Mouse (Mus musculus) myocyte (in vitro differentiated cells): ENCODE measurements around the gene Pakap. TPM values are rescaled to one million over a fixed set of nuclear protein-coding genes. Genes with fewer than 3 reads are reported as not detected.

Source experiments
- H3K27me3 ChIP-seq: one replicate; pipeline ENCODE4 v1.6.1; 2011; ENCODE audit not compliant: control insufficient read depth, insufficient read depth, insufficient read length
- H3K36me3 ChIP-seq: one replicate; pipeline ENCODE4 v1.6.1; 2011; ENCODE audit not compliant: control insufficient read depth, insufficient read depth
- H3K4me2 ChIP-seq: one replicate; pipeline ENCODE4 v1.6.1; 2011; ENCODE audit warnings: low read depth, control low read depth
- H3K4me3 ChIP-seq: one replicate; pipeline ENCODE4 v1.5.1; 2011; ENCODE audit warnings: mild to moderate bottlenecking, control low read depth, moderate library complexity
- H3K79me2 ChIP-seq: one replicate; pipeline ENCODE4 v1.6.1; 2011; ENCODE audit not compliant: control insufficient read depth, insufficient read depth
- H3ac ChIP-seq: one replicate; pipeline ENCODE4 v1.6.1; 2011; ENCODE audit not compliant: control insufficient read depth, insufficient read length
- CEBPB ChIP-seq: IDR thresholded peaks from 2 replicates; pipeline ENCODE4 v1.6.1; 2011; ENCODE audit warnings: mild to moderate bottlenecking, moderate library complexity; ENCODE audit not compliant: poor library complexity, insufficient read depth, severe bottlenecking
- E2F4 ChIP-seq: IDR thresholded peaks from one replicate; pipeline ENCODE4 v1.6.1; 2011; ENCODE audit warnings: mild to moderate bottlenecking, control low read depth, moderate library complexity; ENCODE audit not compliant: insufficient read depth
- MAX ChIP-seq: IDR thresholded peaks from one replicate; pipeline ENCODE4 v1.6.1; 2011; ENCODE audit warnings: low read depth, mild to moderate bottlenecking, control low read depth
- MYOD1 ChIP-seq, 3 experiments: IDR thresholded peaks; one replicate each; pipeline ENCODE4 v1.6.1; 2011; ENCODE audit warnings: control low read depth in 2 of 3, low read depth in 2 of 3, mild to moderate bottlenecking in 2 of 3, moderate library complexity in 1 of 3; ENCODE audit not compliant: insufficient read length in 2 of 3, control insufficient read depth in 1 of 3
- MYOG ChIP-seq, 3 experiments: IDR thresholded peaks; one replicate each; pipeline ENCODE4 v1.6.1; 2011; ENCODE audit warnings: control low read depth in 2 of 3, low read depth in 2 of 3, mild to moderate bottlenecking in 2 of 3; ENCODE audit not compliant: insufficient read length in 2 of 3, control insufficient read depth in 1 of 3, insufficient read depth in 1 of 3
- POLR2A ChIP-seq: IDR thresholded peaks from one replicate; pipeline ENCODE4 v1.6.1; 2011; ENCODE audit warnings: low read depth, mild to moderate bottlenecking, control low read depth, moderate library complexity; ENCODE audit not compliant: insufficient read length
- POLR2AphosphoS2 ChIP-seq: IDR thresholded peaks from one replicate; pipeline ENCODE4 v1.6.1; 2011; ENCODE audit warnings: low read depth, control low read depth; ENCODE audit not compliant: insufficient read length
- REST ChIP-seq: IDR thresholded peaks from one replicate; pipeline ENCODE4 v1.6.1; 2011; ENCODE audit warnings: mild to moderate bottlenecking, control low read depth, moderate library complexity; ENCODE audit not compliant: insufficient read depth, insufficient read length
- SRF ChIP-seq: IDR thresholded peaks from one replicate; pipeline ENCODE4 v1.6.1; 2011; ENCODE audit warnings: low read depth; ENCODE audit not compliant: control insufficient read depth, insufficient read length
- TCF12 ChIP-seq: IDR thresholded peaks from one replicate; pipeline ENCODE4 v1.6.1; 2011; ENCODE audit warnings: mild to moderate bottlenecking, control low read depth; ENCODE audit not compliant: poor library complexity, insufficient read depth, severe bottlenecking
- TCF3 ChIP-seq: IDR thresholded peaks from one replicate; pipeline ENCODE4 v1.6.1; 2011; ENCODE audit warnings: low read depth, control low read depth; ENCODE audit not compliant: insufficient read length
- USF1 ChIP-seq: IDR thresholded peaks from one replicate; pipeline ENCODE4 v1.6.1; 2011; ENCODE audit warnings: low read depth, mild to moderate bottlenecking, control low read depth, moderate library complexity
- polyA plus RNA-seq: library from polyadenylated mRNA; unstranded; fragments of >200 nt; fragmentation: generic; extraction: Trizol; gene quantifications from one replicate; pipeline ENCODE4 v1.2.1, GENCODE M21; 2012; ENCODE audit warnings: missing spikeins

Gene Pakap
- polyA plus RNA-seq, 1 experiment: 6.5 TPM

- Histone ChIP-seq H3K27me3 (no peaks in the 10 kb centered on the region), H3K4me2 (no peak overlapping the region), H3ac (no peak overlapping the region), H3K4me3 (no peak overlapping the region), H3K36me3 (no peaks in the 10 kb centered on the region), H3K79me2 (peaks cover 12% of the 10 kb centered on the region)
- TF ChIP-seq POLR2AphosphoS2 (no peak), USF1 (no peak), MYOD1 (IDR thresholded peaks at IDR 0.05; ENCODE audit: control insufficient read depth in 1 of 3, insufficient read length in 2 of 3, low read depth in 2 of 3) (no peak), SRF (no peak), POLR2A (no peak), MYOG (IDR thresholded peaks at IDR 0.05; ENCODE audit: control insufficient read depth in 1 of 3, insufficient read depth in 1 of 3, insufficient read length in 2 of 3, low read depth in 2 of 3) (no peak), TCF3 (no peak), CEBPB (no peak), MAX (no peak), REST (no peak), TCF12 (no peak), E2F4 (no peak)
Measured at GRCm38 (mm10) chr4:57822641-57823040, 254.7 kb downstream of the Pakap start.

GRCm38 (mm10) chr4:57824626-57825240 lies 256.8 kb downstream of the Pakap start:
- TF ChIP-seq TCF3 (no peak), MAX (no peak), REST (no peak), USF1 (no peak), MYOD1 (IDR thresholded peaks at IDR 0.05; ENCODE audit: control insufficient read depth in 1 of 3, insufficient read length in 2 of 3, low read depth in 2 of 3) (no peak), SRF (no peak), MYOG (IDR thresholded peaks at IDR 0.05; ENCODE audit: control insufficient read depth in 1 of 3, insufficient read depth in 1 of 3, insufficient read length in 2 of 3, low read depth in 2 of 3) (no peak), POLR2AphosphoS2 (no peak), TCF12 (no peak), CEBPB (no peak), E2F4 (no peak), POLR2A (no peak)
- Histone ChIP-seq H3K79me2 (peaks cover 12% of the 10 kb centered on the region), H3K27me3 (no peaks in the 10 kb centered on the region), H3ac (no peak overlapping the region), H3K4me2 (no peak overlapping the region), H3K4me3 (no peak overlapping the region), H3K36me3 (no peaks in the 10 kb centered on the region)

GRCm38 (mm10) chr4:57826272-57826671 lies 258.3 kb downstream of the Pakap start:
- no peak overlapping the region for H3K4me2 ChIP-seq
- no peak overlapping the region for H3K4me3 ChIP-seq
- H3K79me2 ChIP-seq: peaks cover 18% of the 10 kb centered on the region
- H3K36me3 ChIP-seq: no peaks in the 10 kb centered on the region
- H3K27me3 ChIP-seq: no peaks in the 10 kb centered on the region
- TF ChIP-seq E2F4 (no peak), TCF12 (no peak), POLR2A (no peak), MAX (no peak), CEBPB (no peak), SRF (no peak), TCF3 (no peak), MYOG (IDR thresholded peaks at IDR 0.05; ENCODE audit: control insufficient read depth in 1 of 3, insufficient read depth in 1 of 3, insufficient read length in 2 of 3, low read depth in 2 of 3) (no peak), POLR2AphosphoS2 (no peak), USF1 (no peak), MYOD1 (IDR thresholded peaks at IDR 0.05; ENCODE audit: control insufficient read depth in 1 of 3, insufficient read length in 2 of 3, low read depth in 2 of 3) (no peak), REST (no peak)
- H3ac ChIP-seq: no peak overlapping the region

GRCm38 (mm10) chr4:57829131-57829530 lies 261.2 kb downstream of the Pakap start:
- Histone ChIP-seq H3K36me3 (no peaks in the 10 kb centered on the region), H3K27me3 (no peaks in the 10 kb centered on the region), H3K79me2 (peaks cover 21% of the 10 kb centered on the region), H3K4me3 (no peak overlapping the region), H3K4me2 (no peak overlapping the region), H3ac (no peak overlapping the region)
- TF ChIP-seq SRF (no peak), POLR2AphosphoS2 (no peak), CEBPB (no peak), MYOG (IDR thresholded peaks at IDR 0.05; ENCODE audit: control insufficient read depth in 1 of 3, insufficient read depth in 1 of 3, insufficient read length in 2 of 3, low read depth in 2 of 3) (no peak), POLR2A (no peak), MAX (no peak), E2F4 (no peak)
